Mouse (Mus musculus) kidney, embryonic 14.5 days (tissue): ENCODE measurements around the gene Gm6525. TPM values are rescaled to one million over a fixed set of nuclear protein-coding genes. Genes with fewer than 3 reads are reported as not detected.

Experiments used
- ATAC-seq: fragments of 200-750 bp; cut with Nextera tagmentation; 2 replicates; pipeline ENCODE4 v1.8.0; 2017; ENCODE audit warnings: moderate number of reproducible peaks, mild to moderate bottlenecking, moderate TSS enrichment, moderate library complexity; ENCODE audit not compliant: low FRiP score, low TSS enrichment
- H3K27ac ChIP-seq: fragments of 300-500 bp; sonication (generic); 2 replicates; pipeline ENCODE4 v1.5.1; 2014; ENCODE audit warnings: low read depth, mild to moderate bottlenecking, low read length, moderate library complexity, mixed read lengths
- H3K27me3 ChIP-seq: fragments of 300-500 bp; sonication (generic); 2 replicates; pipeline ENCODE4 v1.6.1; 2014; ENCODE audit warnings: mild to moderate bottlenecking, low read length; ENCODE audit not compliant: control insufficient read depth, insufficient read depth
- H3K36me3 ChIP-seq: fragments of 300-500 bp; sonication (generic); 2 replicates; pipeline ENCODE4 v1.6.1; 2014; ENCODE audit warnings: low read length, mixed read lengths; ENCODE audit not compliant: control insufficient read depth, insufficient read depth
- H3K4me1 ChIP-seq: fragments of 300-500 bp; sonication (generic); 2 replicates; pipeline ENCODE4 v1.6.1; 2014; ENCODE audit warnings: low read length, mixed read lengths; ENCODE audit not compliant: control insufficient read depth, insufficient read depth
- H3K4me2 ChIP-seq: fragments of 300-500 bp; sonication (generic); replicated peaks from 2 replicates; pipeline ENCODE4 v1.6.1; 2014; ENCODE audit warnings: low read depth, mild to moderate bottlenecking, low read length
- H3K4me3 ChIP-seq: fragments of 300-500 bp; sonication (generic); 2 replicates; pipeline ENCODE4 v1.5.1; 2014; ENCODE audit warnings: mild to moderate bottlenecking, low read length
- H3K9ac ChIP-seq: fragments of 300-500 bp; sonication (generic); 2 replicates; pipeline ENCODE4 v1.6.1; 2014; ENCODE audit warnings: low read depth, mild to moderate bottlenecking, low read length, moderate library complexity
- H3K9me3 ChIP-seq: fragments of 300-500 bp; sonication (generic); 2 replicates; pipeline ENCODE4 v1.6.1; 2016; ENCODE audit warnings: low read length; ENCODE audit not compliant: control insufficient read depth
- WGBS: fragments of 180-500 bp; shearing (Covaris S2); extraction: QIAGEN DNeasy Blood & Tissue Kit; methylation state at CpG from one replicate; pipeline ENCODE4 v1.1.7; 2014; 5-methylcytosine and 5-hydroxymethylcytosine counted together
- polyA plus RNA-seq: library from polyadenylated mRNA; unstranded; fragments of >200 nt; fragmentation: Nextera tagmentation; extraction: Ambion mirVana; gene quantifications from 2 replicates; pipeline ENCODE4 v1.2.1, GENCODE M21; 2014

Gene Gm6525
- polyA plus RNA-seq, 1 experiment from 2014 or later: 1.1 TPM

DNA sequence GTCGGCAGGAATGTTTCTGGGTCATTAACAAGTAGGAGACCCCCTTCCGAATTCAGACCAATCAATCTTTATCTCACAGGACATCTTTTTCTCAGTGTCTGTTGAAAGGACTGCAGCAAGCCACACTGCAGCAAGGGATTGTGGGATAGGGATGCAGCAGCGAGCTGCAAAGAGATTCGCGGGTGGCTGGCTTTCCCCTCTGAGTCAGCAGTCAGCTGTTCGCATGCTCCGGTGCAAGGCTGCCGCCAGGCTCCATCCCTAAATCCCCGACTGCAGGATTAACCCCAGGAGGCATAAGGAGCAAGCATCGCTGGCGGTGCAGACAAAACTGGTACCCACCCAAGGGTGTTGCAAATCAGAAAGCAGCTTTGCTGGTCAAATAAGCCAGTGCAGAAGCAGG is 46.8 kb downstream of the Gm6525 start:
- peak overlapping the region; percentile 58 for H3K9ac ChIP-seq
- H3K4me2 ChIP-seq: peak overlapping the region; percentile 85
- H3K9me3 ChIP-seq: no peaks in the 10 kb centered on the region
- H3K4me1 ChIP-seq: peaks cover 14% of the 10 kb centered on the region; the same call in 1 of the 2 replicates
- no peaks in the 10 kb centered on the region for H3K36me3 ChIP-seq
- under 1% methylated on average over 11 of the region's 11 CpGs for WGBS
- H3K27me3 ChIP-seq: no peaks in the 10 kb centered on the region
- H3K27ac ChIP-seq: no peak overlapping the region
- H3K4me3 ChIP-seq: peak overlapping the region; percentile 49
- peak; percentile 83 for ATAC-seq

Other genes with a start within 250 kb of the Gm6525 start
- gene Tmem131l, start 133.9 kb upstream of the Gm6525 start, polyA plus RNA-seq: 45.3 and 53.1 TPM in 2 replicates
- gene Mnd1, start 18.3 kb upstream of the Gm6525 start, polyA plus RNA-seq: 19.9 and 22.1 TPM in 2 replicates
- gene Trim2, start 132.8 kb downstream of the Gm6525 start, polyA plus RNA-seq: 21.6 and 32.6 TPM in 2 replicates